Mouse (Mus musculus): Measurements from ENCODE around the gene Smco1. TPM values are rescaled to one million over a fixed set of nuclear protein-coding genes. Genes with fewer than 3 reads are reported as not detected.

Smco1 gene
- polyA plus RNA-seq, 1 experiment from 2014 or later = 0.09 TPM

DNA sequence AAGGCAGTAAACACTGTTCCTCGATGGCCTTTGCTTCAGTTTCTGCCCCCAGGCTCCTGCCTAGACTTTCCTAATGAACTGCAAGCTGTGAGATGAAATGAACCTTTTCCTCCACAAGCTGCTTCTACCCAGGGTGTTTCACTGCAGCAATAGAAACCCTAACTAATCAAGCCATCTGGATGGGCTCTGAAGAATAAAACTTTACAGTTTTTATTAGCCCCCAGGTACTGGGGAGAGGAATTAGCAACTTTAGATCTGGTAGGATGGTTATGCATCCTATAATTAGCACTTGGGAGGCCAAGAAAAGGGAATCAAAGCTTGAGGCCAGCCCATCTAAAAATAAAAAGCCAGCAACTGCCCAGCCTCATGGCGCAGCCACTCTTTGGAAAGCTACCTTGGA is 45.3 kb downstream of the Smco1 start:
- ATAC-seq (ENCODE audit: insufficient read depth, low FRiP score, low read depth) = no peak
- Histone ChIP-seq H3K4me2 (no peak overlapping the region), H3K9ac (no peak overlapping the region), H3K27me3 (replicated peaks) (no peaks in the 10 kb centered on the region), H3K4me1 (no peaks in the 10 kb centered on the region), H3K36me3 (no peaks in the 10 kb centered on the region), H3K9me3 (no peaks in the 10 kb centered on the region), H3K4me3 (replicated peaks) (no peak overlapping the region), H3K27ac (no peak overlapping the region)
- 76% methylated on average over 2 of the region's 2 CpGs for WGBS

DNA sequence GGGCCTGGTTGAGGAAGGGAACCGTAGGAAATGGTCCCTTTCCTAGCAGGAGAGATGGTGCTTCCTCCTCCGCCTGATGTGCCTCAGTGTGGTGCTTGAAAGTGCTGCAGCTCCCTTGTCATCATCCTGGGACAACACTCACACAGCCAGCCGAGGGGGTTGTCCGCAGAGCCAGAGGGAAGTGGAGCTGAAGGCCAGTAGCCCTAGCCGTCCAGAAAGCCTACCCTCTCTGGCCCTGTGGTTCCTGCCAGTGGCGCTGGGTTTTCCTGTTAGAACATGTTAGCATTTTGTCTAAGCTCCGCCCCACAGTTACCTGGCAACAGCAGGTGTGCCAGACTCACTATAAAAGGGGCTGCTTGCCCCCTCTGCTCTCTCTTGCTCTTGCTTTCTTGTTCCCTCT is 52.7 kb downstream of the Smco1 start:
- no peak for ATAC-seq (ENCODE audit: insufficient read depth, low FRiP score, low read depth)
- H3K36me3 ChIP-seq = no peaks in the 10 kb centered on the region
- H3K9ac ChIP-seq = no peak overlapping the region
- 30% methylated on average over 7 of the region's 7 CpGs for WGBS
- no peaks in the 10 kb centered on the region for H3K9me3 ChIP-seq
- H3K27me3 ChIP-seq (replicated peaks) = no peaks in the 10 kb centered on the region
- H3K4me2 ChIP-seq = 0 out of 2 replicates have a peak overlapping the region, but pooled peaks have one; percentile 25
- H3K4me1 ChIP-seq = no peaks in the 10 kb centered on the region
- H3K27ac ChIP-seq = no peak overlapping the region
- no peak overlapping the region for H3K4me3 ChIP-seq (replicated peaks)

MicroRNAs within 50 kb of the gene (microRNA counts, 519-probe panel; counts per million panel counts)
- microRNA mmu-miR-1946a = 2,224 counts per million, percentile 37 among the panel's probes with 10 or more counts

Small RNA genes lying within 50 kb of the gene (microRNA-seq; reads per million reads assigned to microRNA genes)
- gene Mir1946a = not detected

Other genes starting within 250 kb of the Smco1 start
- gene Pak2, start 192.1 kb upstream of the Smco1 start, polyA plus RNA-seq (2015; fragmentation: Nextera tagmentation; extraction: Ambion mirVana) = 33.6 and 36.6 TPM in 2 replicates
- 89.0 and 91.8 TPM in 2 replicates for gene Pigx, start 171.7 kb upstream of the Smco1 start, polyA plus RNA-seq (2015; fragmentation: Nextera tagmentation; extraction: Ambion mirVana)
- gene Cep19, start 171.7 kb upstream of the Smco1 start, polyA plus RNA-seq (2015; fragmentation: Nextera tagmentation; extraction: Ambion mirVana) = 26.6 and 27.8 TPM in 2 replicates
- 16.3 and 19.5 TPM in 2 replicates for gene Nrros, start 105.9 kb upstream of the Smco1 start, polyA plus RNA-seq (2015; fragmentation: Nextera tagmentation; extraction: Ambion mirVana)
- gene Bex6, start 91.6 kb upstream of the Smco1 start, polyA plus RNA-seq (2015; fragmentation: Nextera tagmentation; extraction: Ambion mirVana) = 0.30 and 0.33 TPM in 2 replicates
- 12.2 and 14.1 TPM in 2 replicates for gene Fbxo45, start 24.3 kb upstream of the Smco1 start, polyA plus RNA-seq (2015; fragmentation: Nextera tagmentation; extraction: Ambion mirVana)
- gene Wdr53, start 24.2 kb upstream of the Smco1 start, polyA plus RNA-seq (2015; fragmentation: Nextera tagmentation; extraction: Ambion mirVana) = 18.3 and 21.3 TPM in 2 replicates
- gene Rnf168, start 6.0 kb downstream of the Smco1 start, polyA plus RNA-seq (2015; fragmentation: Nextera tagmentation; extraction: Ambion mirVana) = 32.6 and 33.6 TPM in 2 replicates
- gene Ubxn7, start 60.8 kb downstream of the Smco1 start, polyA plus RNA-seq (2015; fragmentation: Nextera tagmentation; extraction: Ambion mirVana) = 20.6 and 22.3 TPM in 2 replicates
- not detected in 2 replicates for gene Tm4sf19, start 129.0 kb downstream of the Smco1 start, polyA plus RNA-seq (2015; fragmentation: Nextera tagmentation; extraction: Ambion mirVana)
- 27.4 and 27.5 TPM in 2 replicates for gene Tctex1d2, start 148.2 kb downstream of the Smco1 start, polyA plus RNA-seq (2015; fragmentation: Nextera tagmentation; extraction: Ambion mirVana)
- gene Pcyt1a, start 159.5 kb downstream of the Smco1 start, polyA plus RNA-seq (2015; fragmentation: Nextera tagmentation; extraction: Ambion mirVana) = 39.4 and 42.7 TPM in 2 replicates
- 17.7 and 25.2 TPM in 2 replicates for gene Slc51a, start 216.4 kb downstream of the Smco1 start, polyA plus RNA-seq (2015; fragmentation: Nextera tagmentation; extraction: Ambion mirVana)
- 0.21 and 0.22 TPM in 2 replicates for gene Zdhhc19, start 224.8 kb downstream of the Smco1 start, polyA plus RNA-seq (2015; fragmentation: Nextera tagmentation; extraction: Ambion mirVana)